Mouse (Mus musculus): ENCODE data around the gene Arf6.

Arf6 gene

GRCm38 (mm10) chr12:69416793-69417192, 44.8 kb downstream of the Arf6 start:
- no peak for DNase-seq

GRCm38 (mm10) chr12:69417701-69418291, 45.8 kb downstream of the Arf6 start:
- DNase-seq: no peak

DNA sequence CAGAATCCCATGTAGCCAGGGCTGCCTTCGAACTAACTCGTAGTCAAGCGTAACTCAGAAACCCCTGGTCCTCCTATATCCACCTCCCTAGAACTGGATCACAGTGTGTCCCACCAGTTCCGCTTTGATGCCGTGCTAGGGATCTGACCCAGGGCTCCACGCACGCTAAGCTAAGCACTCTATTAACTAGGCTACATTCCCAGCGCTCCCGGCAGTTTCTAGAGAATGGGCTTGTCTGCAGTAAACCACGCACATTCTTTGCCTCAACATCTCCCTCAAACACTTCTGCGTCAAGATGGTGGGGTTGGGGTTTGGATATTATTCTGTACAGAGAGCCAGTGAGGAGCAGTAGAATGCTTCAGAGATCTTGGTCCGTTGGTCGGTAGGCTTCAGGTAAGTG, 46.7 kb downstream of the Arf6 start:
- no peak for DNase-seq

DNA sequence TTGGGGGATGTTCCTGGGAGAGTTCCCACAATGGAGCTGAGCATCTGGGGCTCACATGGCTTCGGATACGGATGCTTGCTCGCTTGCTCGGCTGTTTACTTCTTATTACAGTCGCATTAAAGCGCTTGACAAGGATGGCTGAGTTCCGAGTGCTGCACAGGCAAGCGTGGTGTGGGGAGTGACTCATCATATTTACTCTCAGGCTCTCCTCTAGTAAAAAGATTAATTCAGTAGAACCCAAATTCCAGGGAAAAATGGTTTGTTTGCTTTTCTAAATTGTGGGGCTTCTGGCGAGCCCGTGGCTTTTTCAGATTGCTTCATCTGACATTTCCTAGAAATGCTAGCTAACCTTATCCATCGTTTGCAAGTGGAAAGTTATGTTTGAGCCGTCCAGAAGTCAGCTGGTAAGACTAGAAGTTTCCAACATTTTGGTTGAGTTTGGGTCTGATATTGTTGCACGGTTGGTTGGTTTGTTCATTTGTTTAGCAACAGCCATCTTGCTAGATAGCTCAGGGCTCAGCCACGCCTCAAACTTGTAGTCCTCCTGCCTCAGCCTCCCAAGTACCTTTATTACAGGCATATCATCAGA, 47.2 kb downstream of the Arf6 start:
- no peak for DNase-seq

- DNase-seq: no peak
Observed at GRCm38 (mm10) chr12:69419606-69420005, 47.7 kb downstream of the Arf6 start.

DNA sequence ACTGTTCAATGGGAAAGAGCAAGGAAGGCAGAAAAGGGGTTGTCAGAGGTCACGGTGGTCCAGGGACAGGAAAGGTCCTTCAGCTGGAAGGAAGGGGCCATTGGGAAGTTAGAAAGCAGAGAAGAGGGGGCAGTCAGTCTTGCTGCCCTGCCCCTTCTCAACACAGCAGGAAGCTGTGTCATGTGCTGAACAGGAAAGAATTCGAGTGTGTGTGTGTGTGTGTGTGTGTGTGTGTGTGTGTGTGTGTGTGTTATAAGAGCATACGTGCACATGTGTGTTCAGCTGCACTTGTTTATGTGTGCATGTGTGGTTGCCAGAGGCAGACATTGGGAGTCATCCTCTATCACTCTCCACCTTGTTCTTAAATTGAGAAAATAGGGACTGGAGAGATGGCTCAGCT, 48.8 kb downstream of the Arf6 start:
- no peak for DNase-seq

DNA sequence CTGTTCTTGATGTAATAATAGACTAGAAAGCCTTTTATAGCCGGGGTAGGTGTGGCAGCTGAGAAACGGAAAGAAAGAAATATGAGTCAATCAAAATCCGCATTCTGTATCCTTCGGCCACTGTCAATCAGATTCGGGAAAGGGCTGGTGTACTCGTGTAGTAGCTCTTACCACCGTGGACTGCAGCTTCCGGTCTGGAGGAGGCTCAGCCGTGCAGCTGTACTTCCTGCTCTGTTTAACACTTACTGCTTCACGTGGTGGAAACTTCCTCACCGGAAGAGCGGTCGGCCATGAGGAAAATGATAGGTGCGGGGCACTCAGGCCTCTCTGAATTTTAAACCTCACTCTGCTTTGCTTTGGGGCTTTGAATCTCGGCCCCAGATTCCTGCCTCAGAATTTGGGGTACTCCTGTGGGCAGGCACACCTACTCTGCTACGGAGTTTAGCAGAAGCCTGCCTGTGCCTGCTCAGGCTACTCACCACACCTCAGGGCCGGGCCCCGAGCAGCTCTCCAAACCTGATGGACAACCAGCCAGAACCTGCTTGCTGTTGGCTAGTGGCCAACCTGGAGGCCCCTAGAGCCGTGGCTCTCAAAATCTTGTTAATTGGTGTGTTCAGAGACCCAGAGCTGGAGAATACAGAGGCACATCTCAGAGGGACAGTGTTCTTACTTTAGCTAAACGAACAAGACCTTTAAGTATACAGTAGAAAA, 51.0 kb downstream of the Arf6 start:
- DNase-seq: no peak
